Mouse (Mus musculus): ENCODE measurements at regions not wholly inside any gene's neighbourhood (a gene's known extent, or its start where the extent isn't known, plus 50 kb on each side); places are given as distances from the start of the nearest gene placed in this dataset.
A peak's percentile ranks its signal among the peaks of the same experiment; 100 is the strongest.
"Not testable (repeated sequence)": the region's sequence is repeated elsewhere in the genome, so short reads cannot be mapped to it uniquely, and the experiment has no call there.

GRCm38 (mm10) chr14:52752159-52752558, 256.6 kb upstream of the Olfr1507 start:
- not testable (repeated sequence) for H3K9ac ChIP-seq (ENCODE audit: low read depth, low read length); H3K27ac ChIP-seq (ENCODE audit: low read depth, low read length); H3K36me3 ChIP-seq (ENCODE audit: control insufficient read depth, insufficient read depth, low read length); H3K9me3 ChIP-seq (ENCODE audit: control insufficient read depth, low read length); DNase-seq (ENCODE audit: low spot score); H3K4me2 ChIP-seq; ATAC-seq (replicated peaks; ENCODE audit: low FRiP score); H3K27me3 ChIP-seq (replicated peaks; ENCODE audit: control insufficient read depth, insufficient read depth, low read length); H3K4me3 ChIP-seq (ENCODE audit: low read depth, low read length); H3K4me1 ChIP-seq (replicated peaks; ENCODE audit: control insufficient read depth, insufficient read depth, low read length)
- WGBS = 70% methylated on average over 1 of the region's 1 CpGs

DNA sequence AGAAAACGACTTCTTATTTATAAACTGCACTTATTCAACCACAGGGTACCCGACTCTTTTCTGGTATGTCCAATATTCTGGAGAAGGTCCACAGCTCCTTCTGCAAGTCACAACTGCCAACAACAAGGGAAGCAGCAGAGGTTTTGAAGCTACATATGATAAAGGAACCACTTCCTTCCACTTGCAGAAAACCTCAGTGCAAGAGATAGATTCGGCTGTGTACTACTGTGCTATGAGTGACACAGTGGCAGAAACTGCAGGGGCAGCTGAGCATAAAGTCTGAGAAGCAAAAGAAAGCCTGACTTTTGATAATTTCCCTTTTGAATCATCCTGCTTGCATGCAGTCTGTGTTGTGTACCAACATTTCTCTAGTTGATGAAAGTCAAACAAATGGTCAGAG, 231.1 kb upstream of the Olfr1507 start:
- not testable (repeated sequence) for H3K4me1 ChIP-seq (replicated peaks; ENCODE audit: control insufficient read depth, insufficient read depth, low read length); H3K9ac ChIP-seq (ENCODE audit: low read depth, low read length); H3K9me3 ChIP-seq (ENCODE audit: control insufficient read depth, low read length); H3K27ac ChIP-seq (ENCODE audit: low read depth, low read length); ATAC-seq (replicated peaks; ENCODE audit: low FRiP score); H3K4me3 ChIP-seq (ENCODE audit: low read depth, low read length); H3K27me3 ChIP-seq (replicated peaks; ENCODE audit: control insufficient read depth, insufficient read depth, low read length); DNase-seq (ENCODE audit: low spot score); H3K36me3 ChIP-seq (ENCODE audit: control insufficient read depth, insufficient read depth, low read length); H3K4me2 ChIP-seq
- 51% methylated on average over 2 of the region's 3 CpGs for WGBS

DNA sequence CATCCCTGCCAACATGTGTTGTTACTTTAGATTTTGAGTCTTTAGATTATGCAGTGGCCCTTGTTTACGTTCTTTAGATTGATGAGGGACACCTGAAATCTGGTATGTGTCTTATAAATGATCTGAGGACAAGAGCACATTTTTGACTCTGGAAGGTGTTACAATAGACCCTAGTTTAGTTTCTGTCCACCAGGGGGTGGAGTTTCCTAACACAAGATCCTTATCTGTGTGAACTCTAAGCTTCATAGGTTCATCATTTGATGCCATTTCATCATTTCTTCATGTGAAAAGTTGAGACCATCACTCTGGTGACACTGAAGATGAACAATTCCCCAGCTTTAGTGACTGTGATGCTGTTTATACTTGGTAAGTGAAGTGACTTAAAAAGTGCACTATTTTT, 229.4 kb upstream of the Olfr1507 start:
- 100% methylated on average over 1 of the region's 1 CpGs for WGBS
- not testable (repeated sequence) for ATAC-seq (replicated peaks; ENCODE audit: low FRiP score)

DNA sequence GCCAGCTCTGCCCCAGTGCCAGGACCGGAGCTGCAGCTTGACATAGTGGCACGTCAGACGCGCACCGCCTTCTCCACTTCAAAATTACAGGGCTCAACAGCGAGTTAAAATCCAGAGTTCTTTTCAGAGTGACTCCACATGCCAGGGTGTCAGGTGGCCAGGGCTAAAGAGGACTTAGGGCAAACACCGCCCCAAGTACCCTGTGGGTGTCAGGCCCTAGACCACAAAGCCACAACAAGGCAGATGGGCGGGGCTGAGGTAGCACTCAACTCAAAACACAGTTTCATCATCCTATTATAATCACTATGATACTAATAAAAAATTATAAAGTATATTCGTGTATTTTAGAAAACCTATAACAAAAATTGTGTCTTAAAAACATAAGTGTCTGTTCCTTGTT, 225.1 kb upstream of the Olfr1507 start:
- Histone ChIP-seq H3K4me3 (ENCODE audit: low read depth, low read length) (no peak overlapping the region), H3K4me1 (replicated peaks; ENCODE audit: control insufficient read depth, insufficient read depth, low read length) (no peaks in the 10 kb centered on the region), H3K9me3 (ENCODE audit: control insufficient read depth, low read length) (no peaks in the 10 kb centered on the region), H3K27me3 (replicated peaks; ENCODE audit: control insufficient read depth, insufficient read depth, low read length) (no peaks in the 10 kb centered on the region), H3K9ac (ENCODE audit: low read depth, low read length) (no peak overlapping the region), H3K27ac (ENCODE audit: low read depth, low read length) (no peak overlapping the region), H3K36me3 (ENCODE audit: control insufficient read depth, insufficient read depth, low read length) (no peaks in the 10 kb centered on the region), H3K4me2 (no peak overlapping the region)
- ATAC-seq (replicated peaks; ENCODE audit: low FRiP score) (no peak), DNase-seq (ENCODE audit: low spot score) (no peak)
- 82% methylated on average over 9 of the region's 9 CpGs for WGBS

More for the DNA sequence above, 229.4 kb upstream of the Olfr1507 start:
- H3K4me3 ChIP-seq (ENCODE audit: low read depth, low read length); H3K36me3 ChIP-seq (ENCODE audit: control insufficient read depth, insufficient read depth, low read length); DNase-seq (ENCODE audit: low spot score); H3K9me3 ChIP-seq (ENCODE audit: control insufficient read depth, low read length); H3K27ac ChIP-seq (ENCODE audit: low read depth, low read length); H3K4me2 ChIP-seq; H3K9ac ChIP-seq (ENCODE audit: low read depth, low read length); H3K4me1 ChIP-seq (replicated peaks; ENCODE audit: control insufficient read depth, insufficient read depth, low read length); H3K27me3 ChIP-seq (replicated peaks; ENCODE audit: control insufficient read depth, insufficient read depth, low read length): not testable (repeated sequence)

- not testable (repeated sequence) for H3K27me3 ChIP-seq (replicated peaks; ENCODE audit: control insufficient read depth, insufficient read depth, low read length); H3K36me3 ChIP-seq (ENCODE audit: control insufficient read depth, insufficient read depth, low read length); H3K9me3 ChIP-seq (ENCODE audit: control insufficient read depth, low read length); H3K4me3 ChIP-seq (ENCODE audit: low read depth, low read length); H3K9ac ChIP-seq (ENCODE audit: low read depth, low read length); H3K27ac ChIP-seq (ENCODE audit: low read depth, low read length); H3K4me2 ChIP-seq; H3K4me1 ChIP-seq (replicated peaks; ENCODE audit: control insufficient read depth, insufficient read depth, low read length); DNase-seq (ENCODE audit: low spot score)
- 0 out of 2 replicates have a peak, but pooled peaks have one; percentile 51 for ATAC-seq (replicated peaks; ENCODE audit: low FRiP score)
- WGBS = 46% methylated on average over 1 of the region's 1 CpGs
Observed at GRCm38 (mm10) chr14:52700851-52701250, 205.3 kb upstream of the Olfr1507 start.

- H3K27ac ChIP-seq (ENCODE audit: low read depth, low read length); DNase-seq (ENCODE audit: low spot score); H3K27me3 ChIP-seq (replicated peaks; ENCODE audit: control insufficient read depth, insufficient read depth, low read length); ATAC-seq (replicated peaks; ENCODE audit: low FRiP score); H3K36me3 ChIP-seq (ENCODE audit: control insufficient read depth, insufficient read depth, low read length); H3K9ac ChIP-seq (ENCODE audit: low read depth, low read length); H3K4me1 ChIP-seq (replicated peaks; ENCODE audit: control insufficient read depth, insufficient read depth, low read length); H3K4me2 ChIP-seq; H3K4me3 ChIP-seq (ENCODE audit: low read depth, low read length); H3K9me3 ChIP-seq (ENCODE audit: control insufficient read depth, low read length): not testable (repeated sequence)
- no CpG with 5 or more reads among the region's 1 CpGs for WGBS
Observed at GRCm38 (mm10) chr14:52683636-52684035, 188.1 kb upstream of the Olfr1507 start.

GRCm38 (mm10) chr14:52654355-52654754, 158.8 kb upstream of the Olfr1507 start:
- DNase-seq (ENCODE audit: low spot score) = no peak
- no peak overlapping the region for H3K9ac ChIP-seq (ENCODE audit: low read depth, low read length)
- H3K4me2 ChIP-seq = no peak overlapping the region
- H3K4me1 ChIP-seq (replicated peaks; ENCODE audit: control insufficient read depth, insufficient read depth, low read length) = no peaks in the 10 kb centered on the region
- no peaks in the 10 kb centered on the region for H3K36me3 ChIP-seq (ENCODE audit: control insufficient read depth, insufficient read depth, low read length)
- H3K4me3 ChIP-seq (ENCODE audit: low read depth, low read length) = no peak overlapping the region
- WGBS = 53% methylated on average over 6 of the region's 6 CpGs
- no peak for ATAC-seq (replicated peaks; ENCODE audit: low FRiP score)
- no peaks in the 10 kb centered on the region for H3K9me3 ChIP-seq (ENCODE audit: control insufficient read depth, low read length)
- no peaks in the 10 kb centered on the region for H3K27me3 ChIP-seq (replicated peaks; ENCODE audit: control insufficient read depth, insufficient read depth, low read length)
- H3K27ac ChIP-seq (ENCODE audit: low read depth, low read length) = no peak overlapping the region

- 61% methylated on average over 2 of the region's 2 CpGs for WGBS
Observed at GRCm38 (mm10) chr14:52638179-52638578, 142.6 kb upstream of the Olfr1507 start.

GRCm38 (mm10) chr14:52622184-52622583, 126.6 kb upstream of the Olfr1507 start:
- Histone ChIP-seq H3K4me2 (no peak overlapping the region), H3K27me3 (replicated peaks; ENCODE audit: control insufficient read depth, insufficient read depth, low read length) (no peaks in the 10 kb centered on the region), H3K36me3 (ENCODE audit: control insufficient read depth, insufficient read depth, low read length) (no peaks in the 10 kb centered on the region), H3K4me3 (ENCODE audit: low read depth, low read length) (no peak overlapping the region), H3K4me1 (replicated peaks; ENCODE audit: control insufficient read depth, insufficient read depth, low read length) (no peaks in the 10 kb centered on the region), H3K9ac (ENCODE audit: low read depth, low read length) (no peak overlapping the region), H3K27ac (ENCODE audit: low read depth, low read length) (no peak overlapping the region), H3K9me3 (ENCODE audit: control insufficient read depth, low read length) (no peaks in the 10 kb centered on the region)
- ATAC-seq (replicated peaks; ENCODE audit: low FRiP score) (no peak), DNase-seq (ENCODE audit: low spot score) (no peak)
- WGBS = 30% methylated on average over 4 of the region's 4 CpGs

More at GRCm38 (mm10) chr14:52638179-52638578, 142.6 kb upstream of the Olfr1507 start:
- Histone ChIP-seq H3K9ac (ENCODE audit: low read depth, low read length) (no peak overlapping the region), H3K36me3 (ENCODE audit: control insufficient read depth, insufficient read depth, low read length) (no peaks in the 10 kb centered on the region), H3K4me3 (ENCODE audit: low read depth, low read length) (no peak overlapping the region), H3K4me1 (replicated peaks; ENCODE audit: control insufficient read depth, insufficient read depth, low read length) (no peaks in the 10 kb centered on the region), H3K4me2 (no peak overlapping the region), H3K27ac (ENCODE audit: low read depth, low read length) (no peak overlapping the region), H3K27me3 (replicated peaks; ENCODE audit: control insufficient read depth, insufficient read depth, low read length) (no peaks in the 10 kb centered on the region), H3K9me3 (ENCODE audit: control insufficient read depth, low read length) (peaks cover 3% of the 10 kb centered on the region; the same call in 1 of the 2 replicates)
- DNase-seq (ENCODE audit: low spot score) = no peak
- ATAC-seq (replicated peaks; ENCODE audit: low FRiP score) = no peak
